Mouse (Mus musculus): ENCODE data around the gene Klf11.

DNA sequence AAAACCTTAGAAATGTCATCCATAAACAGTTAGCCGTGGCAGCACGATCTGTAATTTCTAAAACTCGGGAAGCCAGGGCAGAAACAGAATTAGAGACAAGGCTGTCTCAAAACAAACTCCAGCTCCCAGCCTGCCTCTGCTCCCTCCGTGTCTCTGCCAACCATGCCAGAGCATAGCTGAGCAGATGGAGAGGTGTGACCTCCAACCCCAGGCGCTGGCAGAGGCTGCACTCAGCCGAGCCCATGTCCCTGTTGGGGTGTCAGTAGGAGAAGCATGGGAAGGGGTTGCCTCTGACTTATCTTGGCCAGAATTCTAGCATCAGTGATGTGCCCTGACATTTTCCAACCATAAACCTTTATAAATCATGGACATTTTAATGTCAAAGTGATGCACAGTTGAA is 38.5 kb upstream of the Klf11 start:
- TF ChIP-seq CTCF (IDR thresholded peaks at IDR 0.05; ENCODE audit: low read depth, low read length), result no peak
- TF ChIP-seq POLR2A (IDR thresholded peaks at IDR 0.05; ENCODE audit: borderline replicate concordance, low read depth, low read length), result no peak

Data from bone marrow macrophage, adult 2 months (primary cell).